Comparison of ENCODE assay signal across 16 mouse cellular contexts in the genomic region with DNA sequence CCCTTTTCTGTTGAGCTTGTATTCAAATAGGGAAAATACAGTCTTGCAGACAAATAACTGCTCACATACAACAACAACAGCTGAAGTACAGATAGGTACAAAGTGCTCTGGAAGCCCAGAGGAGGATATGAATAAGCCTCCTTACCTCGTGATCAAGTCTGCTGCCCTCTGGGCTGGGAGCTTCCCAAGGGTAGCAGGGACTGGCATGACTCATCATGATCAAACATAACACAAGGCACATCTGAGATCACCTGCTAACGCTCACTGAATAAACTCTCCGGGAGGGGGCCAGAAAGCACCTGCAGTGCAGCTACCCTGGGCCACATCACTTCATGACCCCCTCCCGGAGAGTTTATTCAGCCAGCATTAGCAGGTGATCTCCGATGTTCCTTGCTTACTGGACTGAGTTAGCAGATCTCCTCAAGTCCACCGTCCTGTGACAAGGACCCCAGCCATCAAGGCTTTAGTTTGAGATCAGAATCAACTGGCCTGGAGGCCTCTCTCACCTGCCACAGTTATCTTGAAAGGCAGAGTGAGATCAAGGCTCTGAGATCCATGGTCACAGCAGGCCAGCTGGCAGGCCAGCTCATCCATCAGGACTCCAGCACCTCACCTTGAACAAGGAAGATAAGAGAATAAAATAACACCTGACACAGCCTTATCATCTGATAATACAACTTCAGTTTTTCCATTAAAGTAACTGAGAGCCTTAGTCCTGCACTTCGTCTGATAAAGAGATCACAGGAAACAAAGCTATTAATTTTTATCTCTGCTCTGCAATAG.
DNase-seq lines count a peak whose midpoint lies in the region; ATAC-seq and TF ChIP-seq lines count a peak whose summit lies in the region.
"Had no signal": no experiment of that assay in that cellular context is flagged by ENCODE, and none has a peak within 500 bp of the region (broad histone marks: within the 10 kb centered on the region; RNA-seq: fewer than 3 reads in every experiment).

No protein-coding gene starts in this region.

- H3K27me3 ChIP-seq in intestine, embryonic 16.5 days (replicated peaks; ENCODE audit: control insufficient read depth, insufficient read depth, low read length), result no peaks in the 10 kb centered on the region
- no peaks in the 10 kb centered on the region for H3K27me3 ChIP-seq in stomach, postnatal 0 days (ENCODE audit: control insufficient read depth, insufficient read depth, low read length)
- H3K27me3 ChIP-seq: embryonic facial prominence, embryonic 13.5 days; hindbrain, embryonic 15.5 days; limb, embryonic 12.5 days had no signal

- H3K9ac ChIP-seq in intestine, embryonic 16.5 days (ENCODE audit: low read depth, low read length), result no peak overlapping the region
- no peak overlapping the region for H3K9ac ChIP-seq in stomach, postnatal 0 days (ENCODE audit: low read length)
- H3K9ac ChIP-seq: embryonic facial prominence, embryonic 13.5 days; hindbrain, embryonic 15.5 days; limb, embryonic 12.5 days; lung, embryonic 14.5 days had no signal

- no peak for TF ChIP-seq CTCF in gastrocnemius, adult 2 months (IDR thresholded peaks at IDR 0.05)
- no peak for TF ChIP-seq CTCF in stomach, postnatal 0 days (IDR thresholded peaks at IDR 0.05; ENCODE audit: low read depth)

- peak; percentile 34 for DNase-seq in gastrocnemius, adult 2 months
- no peak for DNase-seq in gastrocnemius, postnatal 14 days
- DNase-seq in urinary bladder, postnatal 14 days (ENCODE audit: low spot score), result peak; percentile 38
- DNase-seq in urinary bladder, postnatal 25 days (ENCODE audit: low spot score), result no peak
- DNase-seq in stomach, postnatal 0 days (ENCODE audit: low spot score), result peak; percentile 57
- no peak for DNase-seq in spleen, postnatal 36 days (ENCODE audit: low spot score in 2 of 2)
- DNase-seq in left cerebral cortex, adult 9 months (ENCODE audit: low spot score in 2 of 2), result no peak
- DNase-seq: cerebellum, postnatal 36 days; layer of hippocampus, postnatal 36 days; lung, embryonic 14.5 days had no signal

- H3K4me2 ChIP-seq in intestine, embryonic 16.5 days (ENCODE audit: low read depth, low read length), result 0 out of 2 replicates have a peak overlapping the region, but pooled peaks have one; percentile 19
- H3K4me2 ChIP-seq in stomach, postnatal 0 days (replicated peaks; ENCODE audit: low read depth), result no peak overlapping the region
- H3K4me2 ChIP-seq: embryonic facial prominence, embryonic 13.5 days; hindbrain, embryonic 15.5 days; limb, embryonic 12.5 days; lung, embryonic 14.5 days had no signal

- H3K36me3 ChIP-seq in intestine, embryonic 16.5 days (ENCODE audit: control insufficient read depth, insufficient read depth, low read length), result no peaks in the 10 kb centered on the region
- H3K36me3 ChIP-seq in stomach, postnatal 0 days (ENCODE audit: control insufficient read depth, insufficient read depth, low read length), result no peaks in the 10 kb centered on the region
- H3K36me3 ChIP-seq: embryonic facial prominence, embryonic 13.5 days; G1E; hindbrain, embryonic 15.5 days; limb, embryonic 12.5 days had no signal

- H3K27ac ChIP-seq in gastrocnemius, adult 2 months, result peak overlapping the region; percentile 38; the same call in 1 of the 2 replicates
- H3K27ac ChIP-seq in intestine, embryonic 16.5 days (ENCODE audit: low read length), result peak overlapping the region; percentile 83
- H3K27ac ChIP-seq in stomach, postnatal 0 days (replicated peaks), result no peak overlapping the region
- H3K27ac ChIP-seq: embryonic facial prominence, embryonic 13.5 days; hindbrain, embryonic 15.5 days; limb, embryonic 12.5 days had no signal

- H3K4me1 ChIP-seq in intestine, embryonic 16.5 days (ENCODE audit: control insufficient read depth, insufficient read depth, low read length), result peaks cover 3% of the 10 kb centered on the region
- no peaks in the 10 kb centered on the region for H3K4me1 ChIP-seq in stomach, postnatal 0 days (replicated peaks; ENCODE audit: control insufficient read depth, insufficient read depth)
- H3K4me1 ChIP-seq: embryonic facial prominence, embryonic 13.5 days; hindbrain, embryonic 15.5 days; limb, embryonic 12.5 days had no signal

- no peak for TF ChIP-seq EP300 in stomach, postnatal 0 days (optimal IDR thresholded peaks at IDR 0.05)

- intact Hi-C loops in gastrocnemius, adult 2 months (cut with DNase I), result no loop called here
- intact Hi-C loops in gastrocnemius, postnatal 14 days (cut with DNase I; ENCODE audit: low total_unique reads), result no loop called here

- no peaks in the 10 kb centered on the region for H3K9me3 ChIP-seq in intestine, embryonic 16.5 days (ENCODE audit: control insufficient read depth, low read length)
- H3K9me3 ChIP-seq in stomach, postnatal 0 days (ENCODE audit: control insufficient read depth, low read length), result no peaks in the 10 kb centered on the region
- H3K9me3 ChIP-seq: embryonic facial prominence, embryonic 13.5 days; hindbrain, embryonic 15.5 days; limb, embryonic 12.5 days had no signal

- no peak overlapping the region for H3K4me3 ChIP-seq in gastrocnemius, adult 2 months
- no peak overlapping the region for H3K4me3 ChIP-seq in intestine, embryonic 16.5 days (ENCODE audit: low read length)
- H3K4me3 ChIP-seq in stomach, postnatal 0 days (ENCODE audit: low read depth, low read length), result no peak overlapping the region
- H3K4me3 ChIP-seq: embryonic facial prominence, embryonic 13.5 days; hindbrain, embryonic 15.5 days; limb, embryonic 12.5 days; myocyte had no signal

- ATAC-seq in intestine, embryonic 16.5 days, result peak; percentile 97
- ATAC-seq in stomach, postnatal 0 days (ENCODE audit: low FRiP score, low TSS enrichment), result peak; percentile 96

- WGBS in intestine, embryonic 16.5 days, result 43% methylated on average over 7 of the region's 7 CpGs
- WGBS in stomach, postnatal 0 days, result 49% methylated on average over 7 of the region's 7 CpGs

Comparison
In these comparisons a context has a peak if more than half of its experiments do, and no peak if none do; other contexts are left out.
1. DNase-seq: peak in gastrocnemius, adult 2 months (single experiment), urinary bladder, postnatal 14 days (single experiment) and stomach, postnatal 0 days (single experiment); none in gastrocnemius, postnatal 14 days (single experiment), urinary bladder, postnatal 25 days (single experiment), spleen, postnatal 36 days (0 of 2) and left cerebral cortex, adult 9 months (0 of 2).